Mouse (Mus musculus): Measurements from ENCODE around the gene P3h4. TPM values are rescaled to one million over a fixed set of nuclear protein-coding genes. Genes with fewer than 3 reads are reported as not detected.
A peak's percentile ranks its signal among the peaks of the same experiment; 100 is the strongest.

Gene P3h4
- total RNA-seq (2021), result 1 to 10 TPM; 2.0 to 4.6 TPM
- long read RNA-seq, experiment 1, transcript P3h4-201 (8 exons, 2,178 nt), result major isoform, 9 of 9 reads
- long read RNA-seq, experiment 1, partial matches to known transcripts, result 0 of 9 reads
- long read RNA-seq, experiment 1, other reads (novel, unspliced or antisense), result 0 of 9 reads
- long read RNA-seq, experiment 2, partial matches to known transcripts, result 2 of 6 reads
- long read RNA-seq, experiment 2, other reads (novel, unspliced or antisense), result 1 of 6 reads

DNA sequence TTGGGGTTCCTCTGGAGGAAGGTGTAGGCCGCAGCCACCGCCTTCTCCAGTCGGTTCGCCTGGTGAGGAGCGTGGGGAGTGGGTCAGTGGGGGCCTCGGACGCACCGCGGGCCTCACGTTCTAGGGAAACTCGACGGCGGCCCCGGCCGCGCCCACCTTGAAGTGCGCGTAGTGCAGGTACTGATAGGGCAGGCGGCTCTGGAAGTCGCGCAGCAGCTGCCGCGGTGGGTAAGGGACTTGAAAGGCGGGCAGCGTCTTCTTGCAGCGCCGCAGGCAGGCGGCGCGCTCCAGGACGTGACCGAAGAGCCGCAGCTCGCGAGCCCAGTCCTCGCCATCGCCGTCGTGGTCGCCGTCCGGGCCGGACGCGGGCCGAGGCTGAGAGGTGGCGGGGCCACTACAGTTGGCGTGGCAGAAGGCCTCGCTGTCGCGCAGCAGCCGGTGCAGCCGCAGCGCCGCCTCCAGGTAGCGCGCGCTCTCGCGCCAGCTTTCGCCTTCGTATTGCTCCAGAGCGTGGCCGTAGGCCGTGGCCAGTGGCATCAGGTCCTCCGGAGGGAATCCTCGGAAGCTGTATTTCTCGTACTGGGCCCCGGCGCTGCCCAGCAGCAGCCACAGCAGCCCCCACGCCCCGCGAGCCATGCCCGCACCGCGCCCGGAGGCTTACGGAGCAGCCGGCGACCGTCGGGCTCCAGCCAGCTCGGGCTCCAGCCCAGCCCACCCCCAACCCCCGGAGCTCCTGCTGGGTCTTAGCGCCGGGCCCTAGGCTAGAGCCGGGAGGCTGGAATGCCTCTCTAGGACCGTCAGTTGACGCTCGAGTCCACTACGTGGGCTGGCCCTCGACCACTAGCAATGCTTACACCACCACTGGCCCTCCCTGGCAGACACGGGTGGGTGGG is at the start of gene P3h4:
TSS of gene P3h4 (minus strand) at position 816 of the 893 bp plus-strand sequence.
- DNase-seq, result peak; percentile 91
- intact Hi-C loops (cut with DNase I), result no loop called here
- peak within 1 kb of the TSS; percentile 92 for H3K4me3 ChIP-seq
- H3K27ac ChIP-seq, result peak within 1 kb of the TSS; percentile 90
- peak; percentile 83 for TF ChIP-seq CTCF (IDR thresholded peaks at IDR 0.05)

DNA sequence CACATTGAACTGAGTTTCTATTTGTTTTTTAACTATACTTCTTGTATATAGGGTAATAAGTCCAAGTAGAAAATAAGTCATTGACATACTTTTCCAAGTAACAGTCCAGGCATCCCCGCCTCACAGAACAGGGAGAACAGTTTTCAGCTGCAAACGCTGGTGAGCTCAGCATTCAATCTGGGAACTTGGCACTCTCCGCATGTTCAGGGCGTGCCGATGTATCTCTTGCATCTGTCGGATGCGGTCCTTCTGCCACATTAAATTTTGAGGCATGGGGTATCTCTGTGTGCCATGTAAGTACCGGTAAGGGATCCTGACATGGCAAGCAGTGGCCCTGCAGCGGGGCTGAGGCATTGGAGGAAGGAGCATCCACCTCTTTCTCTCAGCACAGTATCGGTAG is 48.1 kb upstream of the P3h4 start:
- intact Hi-C loops (cut with DNase I), result no loop called here
- H3K4me3 ChIP-seq, result no peak overlapping the region
- no peak overlapping the region for H3K27ac ChIP-seq
- DNase-seq, result peak; percentile 36
- TF ChIP-seq CTCF (IDR thresholded peaks at IDR 0.05), result no peak

DNA sequence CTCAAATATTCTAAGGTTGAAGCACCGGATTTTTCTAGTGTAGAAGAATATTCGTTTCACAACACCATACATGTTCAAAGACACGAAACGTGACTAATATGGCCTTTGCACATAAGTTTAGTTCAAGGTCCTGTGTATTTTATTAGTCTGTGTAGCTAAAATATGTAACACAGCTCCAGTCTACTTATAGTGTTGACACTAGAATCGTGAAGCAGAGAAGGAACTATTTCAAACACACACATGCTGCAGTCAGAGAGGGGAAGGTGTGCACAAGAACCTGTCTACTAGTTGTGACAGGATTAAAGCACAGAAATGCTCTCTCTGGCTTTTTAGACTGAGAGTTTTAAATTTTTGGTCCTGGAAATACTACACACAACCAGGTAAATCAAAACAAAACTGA is 43.1 kb upstream of the P3h4 start:
- no peak for DNase-seq
- Histone ChIP-seq H3K4me3 (no peak overlapping the region), H3K27ac (no peak overlapping the region)
- no peak for TF ChIP-seq CTCF (IDR thresholded peaks at IDR 0.05)
- intact Hi-C loops (cut with DNase I), result no loop called here

DNA sequence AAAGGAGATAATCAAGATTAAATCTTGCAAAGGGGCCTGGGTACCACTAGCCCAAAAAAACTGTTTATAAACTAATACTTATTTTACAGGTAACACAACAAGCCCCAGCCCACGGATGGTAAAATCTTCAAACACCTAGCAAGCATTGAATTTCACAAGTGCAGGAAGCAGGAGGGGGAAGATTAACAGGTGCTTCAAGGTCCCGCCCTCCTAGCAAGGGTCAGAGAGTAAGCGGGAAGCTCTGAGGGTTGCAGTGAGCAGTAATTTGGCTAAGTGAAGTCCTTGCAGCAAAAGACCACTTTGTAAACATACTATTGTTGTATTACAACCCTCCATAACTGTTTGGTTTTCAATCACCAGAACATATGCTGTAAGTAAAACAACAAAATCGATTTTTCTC is 42.6 kb upstream of the P3h4 start:
- no peak overlapping the region for H3K4me3 ChIP-seq
- DNase-seq, result no peak
- no peak overlapping the region for H3K27ac ChIP-seq
- no peak for TF ChIP-seq CTCF (IDR thresholded peaks at IDR 0.05)
- intact Hi-C loops (cut with DNase I), result no loop called here

DNA sequence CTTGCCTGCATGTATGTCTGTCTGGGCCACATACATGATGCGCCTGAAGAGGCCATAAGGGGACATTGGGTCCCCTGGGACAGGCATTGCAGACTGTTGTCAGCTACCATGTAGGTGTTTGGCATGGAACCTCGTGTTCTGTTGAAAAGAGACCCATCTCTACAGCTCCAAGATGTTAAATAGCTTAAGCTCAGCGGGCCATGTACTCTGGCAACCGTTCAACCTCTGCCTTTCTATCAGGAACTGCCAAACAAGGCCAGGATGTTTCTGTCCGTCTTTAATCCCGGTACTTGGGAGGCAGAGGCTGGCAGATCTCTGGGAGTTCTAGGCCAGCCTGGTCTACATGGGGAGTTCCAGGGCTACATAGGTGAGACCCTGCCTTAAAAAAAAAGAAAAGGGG is 28.0 kb upstream of the P3h4 start:
- no peak for DNase-seq
- no peak for TF ChIP-seq CTCF (IDR thresholded peaks at IDR 0.05)
- no peak overlapping the region for H3K27ac ChIP-seq
- intact Hi-C loops (cut with DNase I), result no loop called here
- no peak overlapping the region for H3K4me3 ChIP-seq

DNA sequence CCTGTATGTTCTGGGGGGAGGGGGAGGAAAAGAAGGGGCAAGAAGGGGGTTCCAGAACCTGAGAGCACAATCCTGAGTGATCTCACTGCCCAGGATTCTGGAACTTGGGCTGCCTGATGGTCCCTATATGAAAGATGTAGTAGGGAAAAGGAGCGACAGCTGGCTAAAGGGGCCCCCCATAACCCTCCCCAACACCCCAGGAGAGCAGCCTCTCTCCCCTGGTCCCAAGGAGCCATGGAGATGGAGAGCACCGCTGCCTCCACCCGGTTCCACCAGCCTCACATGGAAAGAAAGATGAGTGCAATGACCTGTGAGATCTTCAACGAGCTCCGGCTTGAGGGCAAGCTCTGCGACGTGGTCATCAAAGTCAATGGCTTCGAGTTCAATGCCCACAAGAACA is 27.2 kb upstream of the P3h4 start, which contains the start of the genes Nt5c3b and Klhl10:
TSS of gene Nt5c3b (minus strand) at position 12 of the 400 bp plus-strand sequence.
TSS of gene Klhl10 (plus strand) at position 121 of the 400 bp plus-strand sequence.
- no peak for DNase-seq
- peak within 1 kb of the TSS; percentile 85 for H3K27ac ChIP-seq
- no peak for TF ChIP-seq CTCF (IDR thresholded peaks at IDR 0.05)
- intact Hi-C loops (cut with DNase I), result no loop called here
- peak within 1 kb of the TSS; percentile 93 for H3K4me3 ChIP-seq

DNA sequence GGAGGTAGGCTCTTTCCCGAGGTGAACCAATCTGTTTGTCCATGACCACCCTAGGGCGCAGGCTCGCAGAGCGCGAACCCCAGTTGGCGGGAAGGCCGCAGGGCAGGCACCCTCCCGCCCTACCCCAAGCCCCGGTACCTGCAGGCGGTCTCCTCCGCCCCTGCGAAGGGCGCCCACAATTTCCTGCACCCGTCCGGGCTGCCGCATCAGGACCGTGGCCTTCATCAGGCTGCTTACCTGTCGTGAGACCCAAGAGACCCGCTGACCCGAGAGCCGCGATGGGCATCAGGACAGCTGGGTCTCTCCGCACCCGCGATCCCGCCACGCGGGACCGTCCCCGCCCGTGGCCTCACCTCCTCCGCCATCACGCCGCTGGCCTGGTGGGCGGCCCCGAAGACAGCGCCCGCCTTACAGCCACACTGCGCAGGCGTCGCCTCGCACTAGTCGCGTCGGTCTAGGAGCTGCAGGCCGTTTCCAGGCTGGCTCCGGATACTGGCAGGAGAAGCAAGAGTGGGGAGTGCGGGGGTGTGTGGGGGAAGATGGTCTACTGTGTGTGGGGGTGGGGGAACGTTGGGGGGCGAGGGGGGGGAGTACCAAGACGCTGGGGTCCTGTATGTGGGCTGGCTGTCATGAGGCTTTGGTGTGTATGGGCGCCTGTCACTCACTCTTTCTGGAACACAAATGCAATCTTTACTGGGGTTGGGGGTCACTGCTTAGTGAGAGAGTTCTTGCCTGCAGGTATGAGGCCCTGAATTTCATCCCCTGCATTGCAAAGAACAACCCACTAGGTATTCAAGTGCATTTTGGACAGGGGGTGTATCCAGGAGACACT is 26.3 kb upstream of the P3h4 start:
- intact Hi-C loops (cut with DNase I), result no loop called here
- Histone ChIP-seq H3K27ac (peak overlapping the region; percentile 85), H3K4me3 (peak overlapping the region; percentile 93)
- DNase-seq, result peak; percentile 91
- TF ChIP-seq CTCF (IDR thresholded peaks at IDR 0.05), result no peak

DNA sequence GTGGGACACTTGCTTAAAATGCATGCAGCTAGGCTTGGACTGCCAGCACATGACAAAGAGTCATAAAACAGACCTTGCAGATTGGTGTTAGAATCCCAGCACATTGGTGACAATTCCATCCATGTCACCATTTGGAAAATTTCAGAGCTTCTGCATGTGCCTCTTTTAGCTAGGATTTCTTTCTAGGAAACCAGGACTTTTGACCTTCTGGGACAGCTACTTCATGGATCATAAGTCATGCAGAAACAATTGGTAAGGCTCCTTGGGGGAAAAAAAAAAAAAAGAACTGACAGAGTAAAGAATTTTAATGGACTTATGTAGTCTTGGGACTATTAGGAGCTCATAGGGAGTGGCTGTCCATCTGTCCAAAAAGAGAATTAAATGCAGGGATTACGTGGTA is 23.3 kb upstream of the P3h4 start:
- intact Hi-C loops (cut with DNase I), result no loop called here
- no peak for TF ChIP-seq CTCF (IDR thresholded peaks at IDR 0.05)
- Histone ChIP-seq H3K4me3 (no peak overlapping the region), H3K27ac (no peak overlapping the region)
- DNase-seq, result no peak

DNA sequence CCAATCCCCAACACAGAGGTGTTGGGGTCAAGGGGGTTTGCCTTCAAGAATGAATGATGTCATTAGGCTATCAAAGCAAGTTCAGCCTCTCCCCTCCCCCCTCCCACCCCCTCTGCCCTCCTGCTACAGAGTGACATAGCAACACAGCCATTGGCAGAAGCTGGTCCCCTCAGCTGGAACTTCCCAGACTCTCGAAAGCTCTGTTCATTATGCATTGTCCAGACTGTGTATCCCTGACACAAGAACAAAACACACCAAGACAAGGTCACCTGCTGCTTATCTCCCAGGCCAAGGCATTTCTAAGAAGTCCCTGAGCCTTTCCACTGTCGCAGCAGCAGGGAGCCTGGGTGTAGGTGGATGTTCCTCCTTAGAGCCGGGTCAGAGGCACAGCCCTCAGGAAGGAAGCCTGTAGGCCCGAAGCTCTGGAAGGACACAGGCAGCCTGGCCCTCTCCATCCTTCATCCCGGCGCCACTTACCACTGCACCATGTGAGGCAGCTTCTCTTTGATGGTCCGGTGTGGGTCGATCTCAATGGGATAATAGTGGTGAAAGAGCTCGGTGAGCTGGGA is 21.1 kb upstream of the P3h4 start:
- H3K27ac ChIP-seq, result no peak overlapping the region
- H3K4me3 ChIP-seq, result no peak overlapping the region
- intact Hi-C loops (cut with DNase I), result no loop called here
- no peak for TF ChIP-seq CTCF (IDR thresholded peaks at IDR 0.05)
- no peak for DNase-seq

DNA sequence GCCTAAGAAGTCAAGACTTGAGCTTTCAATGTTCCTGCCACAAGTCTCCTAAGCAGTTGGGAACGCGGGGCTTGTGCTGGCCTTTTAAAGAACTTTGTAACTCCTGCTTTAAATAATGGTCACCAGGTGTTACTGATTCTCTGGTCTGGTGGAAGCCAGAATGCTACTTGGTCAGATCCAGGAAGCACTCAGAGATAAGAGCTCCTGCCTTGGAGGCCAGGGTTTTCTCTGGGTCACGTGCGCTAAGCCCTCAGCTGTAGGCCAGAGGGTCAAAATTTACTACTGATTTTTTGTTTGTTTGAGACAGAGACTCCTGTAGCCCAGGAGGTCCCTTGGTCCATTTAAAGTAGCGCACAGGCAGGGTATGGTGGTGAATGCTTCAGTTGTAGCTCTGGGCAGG is 17.4 kb upstream of the P3h4 start:
- no peak overlapping the region for H3K27ac ChIP-seq
- intact Hi-C loops (cut with DNase I), result no loop called here
- no peak for TF ChIP-seq CTCF (IDR thresholded peaks at IDR 0.05)
- no peak overlapping the region for H3K4me3 ChIP-seq
- no peak for DNase-seq

DNA sequence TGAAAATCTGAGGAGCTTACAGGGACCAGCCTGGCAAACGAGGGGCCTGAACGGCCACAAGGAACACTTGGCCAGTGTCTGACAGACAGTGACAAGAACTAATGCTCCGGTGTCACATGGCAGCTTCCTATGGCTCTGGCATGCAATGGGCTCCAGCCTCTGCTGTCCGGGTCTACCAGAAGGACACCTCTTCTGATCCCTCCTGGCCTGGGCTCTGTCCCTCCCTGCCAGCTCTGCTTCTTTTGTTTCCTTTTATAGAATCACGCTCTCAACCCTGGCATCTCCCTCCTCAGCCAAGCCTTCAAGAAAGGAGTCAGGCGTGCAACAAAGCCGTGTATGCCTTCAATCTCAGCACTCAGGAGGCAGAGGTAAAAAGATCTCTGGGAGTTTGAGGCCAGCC is 15.4 kb upstream of the P3h4 start:
- DNase-seq, result no peak
- Histone ChIP-seq H3K27ac (no peak overlapping the region), H3K4me3 (no peak overlapping the region)
- no peak for TF ChIP-seq CTCF (IDR thresholded peaks at IDR 0.05)
- intact Hi-C loops (cut with DNase I), result no loop called here

DNA sequence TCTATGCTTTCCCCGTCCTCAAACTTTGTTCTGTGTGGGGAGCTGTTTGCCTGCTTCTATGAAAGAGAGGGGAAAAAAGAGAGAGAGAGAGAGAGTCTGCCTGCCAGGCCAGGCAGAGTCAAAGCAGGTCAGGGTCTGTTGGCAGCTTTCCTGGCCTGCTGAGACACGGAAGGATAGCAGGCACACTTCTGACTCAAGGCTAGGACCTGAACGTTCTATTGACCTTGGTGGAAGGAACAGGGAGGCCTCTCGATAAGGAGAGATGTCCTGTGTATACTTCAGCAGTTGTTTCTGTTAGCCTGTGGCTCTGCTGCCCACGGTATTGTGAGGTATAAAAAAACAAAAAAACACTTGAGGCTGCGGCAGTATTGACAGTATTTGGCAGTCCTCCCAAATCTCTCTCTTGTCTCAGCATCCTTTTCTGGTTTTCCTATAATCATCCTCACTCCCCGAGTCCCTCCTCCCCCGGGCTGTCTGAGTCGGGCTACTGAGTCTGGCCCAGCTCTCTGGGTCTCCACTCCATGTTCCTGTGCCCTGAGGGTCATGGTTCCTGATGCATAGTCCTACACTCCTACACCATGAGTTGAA is 14.1 kb upstream of the P3h4 start:
- peak; percentile 13 for DNase-seq
- intact Hi-C loops (cut with DNase I), result no loop called here
- Histone ChIP-seq H3K27ac (no peak overlapping the region), H3K4me3 (no peak overlapping the region)
- no peak for TF ChIP-seq CTCF (IDR thresholded peaks at IDR 0.05)
